Comparison of ENCODE assay signal across 9 mouse cellular contexts in the genomic region with DNA sequence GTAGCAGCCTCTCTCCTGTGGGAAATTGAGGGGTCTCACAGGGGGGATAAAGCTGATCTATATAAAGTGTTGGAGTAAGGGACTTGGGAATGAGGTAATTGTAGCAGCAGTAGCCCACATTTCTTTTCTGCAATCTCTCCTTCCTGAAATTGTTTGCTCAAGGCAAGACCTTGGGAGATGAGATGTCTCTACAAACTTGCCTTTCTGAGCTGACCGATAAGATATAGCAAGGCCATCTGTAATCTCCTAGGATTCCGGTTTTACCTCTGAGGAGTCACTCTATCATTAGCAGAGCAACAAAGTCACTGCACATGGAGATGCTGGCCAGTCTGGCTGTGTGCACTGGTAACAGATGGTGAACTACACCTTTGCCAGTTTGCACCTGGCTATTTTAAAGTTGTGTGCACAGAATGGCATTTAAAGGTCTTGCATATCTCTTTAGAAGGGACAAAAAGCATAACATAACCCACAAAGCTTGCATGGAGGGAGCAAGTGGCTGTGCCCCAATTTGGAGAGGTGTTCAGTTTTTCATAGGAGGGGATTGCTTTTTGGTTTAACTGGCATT.
A peak's percentile ranks its signal among the peaks of the same experiment; 100 is the strongest.
DNase-seq lines count a peak whose midpoint lies in the region; ATAC-seq and TF ChIP-seq lines count a peak whose summit lies in the region.
"Had no signal": no experiment of that assay in that cellular context is flagged by ENCODE, and none has a peak within 500 bp of the region (broad histone marks: within the 10 kb centered on the region; RNA-seq: fewer than 3 reads in every experiment).

No protein-coding gene starts in this region.

- H3K36me3 ChIP-seq in intestine, embryonic 14.5 days (ENCODE audit: control insufficient read depth, insufficient read depth, low read length) = no peaks in the 10 kb centered on the region
- no peaks in the 10 kb centered on the region for H3K36me3 ChIP-seq in intestine, postnatal 0 days (ENCODE audit: control insufficient read depth, insufficient read depth)
- no peaks in the 10 kb centered on the region for H3K36me3 ChIP-seq in forebrain, embryonic 12.5 days (replicated peaks)
- no peaks in the 10 kb centered on the region for H3K36me3 ChIP-seq in midbrain, embryonic 14.5 days (ENCODE audit: control insufficient read depth, insufficient read depth, low read length)
- H3K36me3 ChIP-seq: liver, embryonic 15.5 days had no signal

- no peaks in the 10 kb centered on the region for H3K27me3 ChIP-seq in intestine, embryonic 14.5 days (replicated peaks; ENCODE audit: control insufficient read depth, insufficient read depth, low read length)
- H3K27me3 ChIP-seq in intestine, postnatal 0 days (replicated peaks; ENCODE audit: control insufficient read depth, insufficient read depth, low read length) = no peaks in the 10 kb centered on the region
- no peaks in the 10 kb centered on the region for H3K27me3 ChIP-seq in forebrain, embryonic 12.5 days
- H3K27me3 ChIP-seq in midbrain, embryonic 14.5 days (ENCODE audit: control insufficient read depth, insufficient read depth, low read length) = no peaks in the 10 kb centered on the region
- H3K27me3 ChIP-seq: liver, embryonic 15.5 days had no signal

- TF ChIP-seq CTCF in intestine, postnatal 0 days (IDR thresholded peaks at IDR 0.05; ENCODE audit: low read depth) = no peak

- H3K4me3 ChIP-seq in intestine, embryonic 14.5 days (ENCODE audit: low read depth, low read length) = no peak overlapping the region
- no peak overlapping the region for H3K4me3 ChIP-seq in intestine, postnatal 0 days (ENCODE audit: low read depth, low read length)
- no peak overlapping the region for H3K4me3 ChIP-seq in forebrain, embryonic 12.5 days (replicated peaks)
- no peak overlapping the region for H3K4me3 ChIP-seq in midbrain, embryonic 14.5 days (replicated peaks; ENCODE audit: low read depth, low read length)

- no peaks in the 10 kb centered on the region for H3K4me1 ChIP-seq in intestine, embryonic 14.5 days (replicated peaks; ENCODE audit: control insufficient read depth, insufficient read depth, low read length)
- no peaks in the 10 kb centered on the region for H3K4me1 ChIP-seq in intestine, postnatal 0 days (replicated peaks; ENCODE audit: control insufficient read depth, insufficient read depth, low read length)
- peaks cover 4% of the 10 kb centered on the region; the same call in 1 of the 2 replicates for H3K4me1 ChIP-seq in forebrain, embryonic 12.5 days
- H3K4me1 ChIP-seq in midbrain, embryonic 14.5 days (ENCODE audit: control insufficient read depth, insufficient read depth, low read length) = no peaks in the 10 kb centered on the region; the same call in 1 of the 2 replicates
- H3K4me1 ChIP-seq: liver, embryonic 15.5 days had no signal

- no peak for ATAC-seq in intestine, embryonic 14.5 days (replicated peaks; ENCODE audit: low FRiP score, low TSS enrichment, low read depth)
- ATAC-seq in intestine, postnatal 0 days = no peak
- no peak for ATAC-seq in forebrain, embryonic 12.5 days (ENCODE audit: low FRiP score)
- no peak for ATAC-seq in midbrain, embryonic 14.5 days (ENCODE audit: low FRiP score, low TSS enrichment)
- ATAC-seq in monocyte, adult 5-6 weeks (replicated peaks; ENCODE audit: insufficient number of reproducible peaks, low FRiP score, low TSS enrichment, poor library complexity, severe bottlenecking) = no peak

- no peak overlapping the region for H3K4me2 ChIP-seq in intestine, embryonic 14.5 days (ENCODE audit: low read length)
- H3K4me2 ChIP-seq in intestine, postnatal 0 days (replicated peaks; ENCODE audit: low read depth) = no peak overlapping the region
- H3K4me2 ChIP-seq in forebrain, embryonic 12.5 days = no peak overlapping the region
- H3K4me2 ChIP-seq in midbrain, embryonic 14.5 days (ENCODE audit: low read length) = 0 out of 2 replicates have a peak overlapping the region, but pooled peaks have one; percentile 25

- H3K9ac ChIP-seq in intestine, embryonic 14.5 days (ENCODE audit: low read length) = no peak overlapping the region
- no peak overlapping the region for H3K9ac ChIP-seq in intestine, postnatal 0 days (ENCODE audit: low read depth, low read length)
- no peak overlapping the region for H3K9ac ChIP-seq in forebrain, embryonic 12.5 days
- no peak overlapping the region for H3K9ac ChIP-seq in midbrain, embryonic 14.5 days (replicated peaks; ENCODE audit: low read length)
- H3K9ac ChIP-seq: liver, embryonic 15.5 days had no signal

- no peak for DNase-seq in intestine, embryonic 14.5 days (ENCODE audit: low spot score)
- peak; percentile 49 for DNase-seq in cerebellum, adult 11-12 months
- no peak for DNase-seq in midbrain, embryonic 14.5 days
- DNase-seq in thymus, postnatal 4 days = no peak
- DNase-seq in gastrocnemius, postnatal 25 days = no peak

- H3K27ac ChIP-seq in intestine, embryonic 14.5 days (ENCODE audit: low read depth) = peak overlapping the region; percentile 43
- H3K27ac ChIP-seq in intestine, postnatal 0 days (ENCODE audit: low read depth, low read length) = no peak overlapping the region
- peak overlapping the region; percentile 21; the same call in 1 of the 2 replicates for H3K27ac ChIP-seq in forebrain, embryonic 12.5 days
- peak overlapping the region; percentile 74 for H3K27ac ChIP-seq in midbrain, embryonic 14.5 days (replicated peaks; ENCODE audit: low read depth, low read length)
- H3K27ac ChIP-seq: liver, embryonic 15.5 days had no signal

- H3K9me3 ChIP-seq in intestine, embryonic 14.5 days (ENCODE audit: control insufficient read depth, low read length) = no peaks in the 10 kb centered on the region
- H3K9me3 ChIP-seq in intestine, postnatal 0 days (ENCODE audit: control insufficient read depth) = no peaks in the 10 kb centered on the region
- no peaks in the 10 kb centered on the region for H3K9me3 ChIP-seq in forebrain, embryonic 12.5 days
- no peaks in the 10 kb centered on the region for H3K9me3 ChIP-seq in midbrain, embryonic 14.5 days (ENCODE audit: control insufficient read depth, low read length)
- H3K9me3 ChIP-seq: liver, embryonic 15.5 days had no signal

- WGBS in intestine, embryonic 14.5 days = 62% methylated on average over 2 of the region's 2 CpGs
- 46% methylated on average over 2 of the region's 2 CpGs for WGBS in intestine, postnatal 0 days
- WGBS in forebrain, embryonic 12.5 days = 85% methylated on average over 2 of the region's 2 CpGs
- WGBS in midbrain, embryonic 14.5 days = 65% methylated on average over 2 of the region's 2 CpGs
